Mouse (Mus musculus) liver, postnatal 0 days (tissue): Measurements from ENCODE around the gene Lgals1.

Experiments
- CTCF ChIP-seq: sonication (generic); IDR thresholded peaks from 2 replicates; pipeline ENCODE4 v1.5.1; 2016; ENCODE audit warnings: antibody characterized with exemption, low read depth
- EP300 ChIP-seq: IDR thresholded peaks from 2 replicates; pipeline ENCODE4 v1.6.1; 2016; ENCODE audit warnings: antibody characterized with exemption, low read depth, mild to moderate bottlenecking

DNA sequence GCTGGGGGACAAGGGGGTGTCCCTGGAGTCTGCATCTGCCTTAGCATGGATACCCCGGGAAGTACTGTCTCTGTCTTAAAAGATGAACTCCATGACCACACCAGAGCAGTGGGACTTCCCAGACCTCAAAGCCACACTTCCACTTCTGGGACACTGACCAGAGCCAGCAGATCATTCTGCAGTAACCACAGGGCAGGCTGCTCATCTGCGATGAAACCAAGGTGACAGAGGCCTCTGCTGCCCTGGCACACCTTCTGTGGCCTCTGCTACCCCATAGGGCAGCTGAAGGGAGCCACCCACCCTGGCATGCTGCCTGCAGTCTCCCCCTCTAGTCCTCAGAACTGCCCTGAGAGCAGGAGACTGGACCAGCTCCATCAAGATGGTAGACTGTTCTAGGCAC is 30.8 kb upstream of the Lgals1 start:
- TF ChIP-seq CTCF (no peak), EP300 (no peak)
